Mouse (Mus musculus) heart, adult 11 months (tissue): ENCODE measurements around the gene Ankrd33.

Experiments
- DNase-seq: peaks from one replicate; pipeline ENCODE4 v3.0.0; 2022

The Ankrd33 gene

DNA sequence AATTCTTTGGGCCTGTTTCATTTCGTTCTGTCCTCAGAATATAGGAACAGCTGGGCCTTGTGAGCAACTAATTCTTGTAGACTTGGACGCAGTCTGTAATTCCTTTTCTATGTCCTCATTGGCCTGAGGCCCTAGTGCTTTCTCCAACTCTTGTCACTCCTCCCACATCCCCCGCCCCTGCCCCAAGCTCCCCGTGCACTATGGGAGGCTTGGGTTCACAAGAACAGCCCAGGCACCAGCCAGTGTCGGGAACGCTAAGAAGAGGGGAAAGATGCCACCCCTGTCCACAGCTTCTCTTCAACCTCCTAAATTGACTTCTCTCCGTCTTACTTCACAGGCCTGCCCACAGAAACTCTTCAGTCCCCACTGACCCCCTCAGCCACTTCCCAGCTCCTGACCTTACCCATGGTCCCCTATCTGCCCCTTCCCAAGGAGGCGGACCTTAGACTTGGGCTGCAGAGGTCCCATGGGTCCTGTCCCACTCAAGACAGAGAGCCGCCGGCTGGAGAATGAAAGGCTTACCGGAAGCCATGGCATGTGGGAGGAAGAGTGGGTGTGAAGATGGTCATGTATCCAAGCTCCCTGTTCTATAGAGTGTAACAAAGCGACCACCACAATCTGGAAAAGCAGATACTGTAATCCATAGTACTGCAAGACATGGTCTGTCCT lies 11.5 kb downstream of the Ankrd33 start:
- peak; percentile 99 for DNase-seq

DNA sequence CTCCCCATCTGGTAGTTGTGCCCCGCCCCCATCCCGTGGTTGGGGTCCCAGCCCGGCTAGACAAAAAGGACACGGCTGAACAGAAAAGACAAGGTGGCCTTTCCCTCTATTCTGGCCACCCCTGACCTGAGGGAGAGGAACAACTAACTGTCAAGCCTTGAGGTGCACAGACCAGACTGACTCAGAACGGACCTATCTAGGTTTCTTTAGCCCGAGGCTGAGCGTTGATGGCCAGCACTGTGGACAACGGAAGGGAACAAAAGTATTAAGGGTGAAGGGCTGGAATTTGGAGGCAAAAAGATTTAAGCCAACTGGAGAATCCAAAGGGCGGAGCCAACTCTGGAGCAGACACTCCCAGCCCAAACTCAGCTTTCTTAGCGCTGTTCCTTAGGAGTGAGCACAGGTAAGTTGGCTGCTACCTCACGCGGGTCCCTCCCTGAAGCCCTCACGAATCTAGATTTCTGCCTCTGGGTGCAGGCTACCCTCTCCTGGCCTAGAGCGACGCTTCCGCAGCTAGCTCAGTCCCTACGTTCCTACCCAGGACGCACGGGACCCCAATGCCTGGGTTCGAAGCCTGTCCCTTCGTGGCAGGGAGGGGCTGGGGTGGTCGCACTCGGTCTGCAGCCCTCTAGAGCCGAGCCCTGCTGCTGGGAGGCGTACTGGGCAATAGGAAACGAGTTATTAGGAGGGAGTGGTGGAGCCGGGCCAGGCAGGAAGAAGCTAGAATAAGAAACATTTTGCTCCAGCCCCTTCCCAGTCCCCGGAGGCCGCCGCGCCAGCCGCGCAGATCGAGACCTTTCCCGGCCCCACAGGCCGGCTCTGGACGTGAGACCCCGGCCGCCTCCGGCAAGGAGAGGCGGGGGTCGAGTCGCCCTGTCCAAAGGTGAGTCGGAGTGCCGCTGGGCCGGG lies 12.9 kb downstream of the Ankrd33 start, which contains the start of gene Acvrl1:
Gene Acvrl1, plus strand, starts transcription at position 342 of the 909 bp plus-strand sequence.
- DNase-seq: peak; percentile 98

GRCm38 (mm10) chr15:101129412-101129811 lies 13.9 kb downstream of the Ankrd33 start:
- DNase-seq: peak; percentile 94

GRCm38 (mm10) chr15:101131498-101131897 lies 15.9 kb downstream of the Ankrd33 start:
- peak; percentile 92 for DNase-seq

- DNase-seq: no peak
Measured at GRCm38 (mm10) chr15:101132041-101132440, 16.5 kb downstream of the Ankrd33 start.

GRCm38 (mm10) chr15:101132761-101133160 lies 17.2 kb downstream of the Ankrd33 start:
- peak; percentile 93 for DNase-seq

DNA sequence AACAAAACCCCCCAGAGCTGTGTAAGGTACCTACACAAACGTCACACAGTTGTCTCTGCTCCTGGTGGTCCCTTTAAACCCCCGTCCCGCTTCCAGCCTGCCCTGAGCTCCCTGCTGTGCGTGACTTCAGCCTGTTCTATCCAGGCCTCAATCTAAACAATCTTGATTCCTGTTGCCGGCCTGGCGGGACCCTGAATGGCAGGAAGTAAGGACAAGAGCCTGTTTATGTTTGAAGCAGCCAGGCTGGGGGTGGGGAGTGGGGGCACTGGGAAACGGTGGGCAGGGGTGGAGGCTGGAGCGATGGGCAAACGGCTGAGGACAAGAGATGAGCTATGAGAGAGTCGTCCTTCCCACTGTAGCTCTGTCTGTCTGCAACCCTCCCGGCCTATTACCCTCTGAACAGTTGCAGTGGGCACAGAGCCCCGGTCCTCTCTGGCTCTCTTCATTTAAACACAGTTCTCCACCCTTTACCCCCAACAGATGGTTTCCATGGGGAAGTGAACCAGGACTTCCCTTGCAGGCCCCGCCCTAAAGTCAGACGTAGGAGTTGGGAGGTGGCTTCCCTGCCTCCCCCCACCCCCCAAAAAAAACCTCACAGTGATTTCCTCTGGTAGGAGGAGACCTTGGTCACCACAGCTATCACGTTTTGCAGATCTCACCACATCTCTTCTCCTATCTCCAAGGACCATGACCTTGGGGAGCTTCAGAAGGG lies 18.6 kb downstream of the Ankrd33 start:
- peak; percentile 98 for DNase-seq

DNA sequence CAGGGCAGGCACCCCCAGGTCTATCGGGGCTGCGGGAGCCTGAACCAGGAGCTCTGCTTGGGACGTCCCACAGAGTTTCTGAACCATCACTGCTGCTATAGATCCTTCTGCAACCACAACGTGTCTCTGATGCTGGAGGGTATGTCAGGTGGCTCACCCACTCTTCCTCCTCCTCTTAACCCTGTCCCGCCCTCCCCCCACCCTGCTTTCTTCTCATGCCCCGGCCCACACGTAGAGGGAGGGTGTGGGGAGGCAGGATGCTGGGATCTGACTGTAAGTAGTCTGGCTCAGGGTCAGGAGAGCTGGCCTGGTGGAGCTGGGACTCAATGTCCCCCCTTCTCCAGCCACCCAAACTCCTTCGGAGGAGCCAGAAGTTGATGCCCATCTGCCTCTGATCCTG lies 19.9 kb downstream of the Ankrd33 start:
- DNase-seq: peak; percentile 92

GRCm38 (mm10) chr15:101137455-101137854 lies 21.9 kb downstream of the Ankrd33 start:
- DNase-seq: no peak

- DNase-seq: no peak
Measured at GRCm38 (mm10) chr15:101138675-101139074, 23.1 kb downstream of the Ankrd33 start.

GRCm38 (mm10) chr15:101139885-101140284 lies 24.3 kb downstream of the Ankrd33 start:
- DNase-seq: peak; percentile 97

- peak; percentile 91 for DNase-seq
Measured at GRCm38 (mm10) chr15:101140587-101140986, 25.0 kb downstream of the Ankrd33 start.

DNA sequence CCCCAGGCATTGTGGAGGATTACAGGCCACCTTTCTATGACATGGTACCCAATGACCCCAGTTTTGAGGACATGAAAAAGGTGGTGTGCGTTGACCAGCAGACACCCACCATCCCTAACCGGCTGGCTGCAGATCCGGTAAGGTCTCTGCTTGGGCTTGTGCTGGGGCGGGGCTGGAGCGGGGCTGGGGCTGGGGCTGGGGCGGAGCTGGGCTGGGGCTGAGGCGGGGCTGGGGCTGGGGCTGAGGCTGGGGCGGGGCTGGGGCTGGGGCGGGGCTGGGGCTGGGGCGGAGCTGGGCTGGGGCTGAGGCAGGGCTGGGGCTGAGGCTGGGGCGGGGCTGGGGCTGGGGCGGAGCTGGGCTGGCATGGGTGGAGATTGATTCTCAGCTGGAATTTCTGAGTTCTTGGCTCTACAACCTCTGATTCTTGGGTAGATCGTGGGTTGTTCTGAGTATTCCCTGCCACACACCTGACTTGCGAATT lies 25.5 kb downstream of the Ankrd33 start:
- DNase-seq: peak; percentile 98

GRCm38 (mm10) chr15:101142672-101143071 lies 27.1 kb downstream of the Ankrd33 start:
- peak; percentile 90 for DNase-seq

GRCm38 (mm10) chr15:101143494-101143893 lies 27.9 kb downstream of the Ankrd33 start:
- DNase-seq: peak; percentile 99

DNA sequence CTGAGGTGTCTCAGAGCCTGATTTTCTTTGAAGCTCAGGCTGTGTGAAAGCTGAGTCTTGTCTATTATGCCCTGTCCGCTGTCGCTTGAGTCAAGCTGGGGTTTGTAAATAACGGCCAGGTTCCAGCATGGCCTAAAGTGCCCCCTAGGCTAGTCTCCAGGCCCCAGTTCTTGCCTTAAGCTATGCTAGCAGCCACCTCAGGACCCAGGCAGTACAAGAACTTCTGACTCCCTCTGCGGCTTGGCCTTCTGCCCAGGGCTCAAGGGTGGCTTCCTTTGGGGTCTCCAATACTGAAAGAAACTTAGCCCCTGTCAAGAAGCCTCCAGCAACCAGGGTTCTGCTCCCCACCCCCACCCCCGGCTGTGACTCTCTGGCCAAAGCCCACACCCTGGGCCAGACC lies 28.6 kb downstream of the Ankrd33 start:
- DNase-seq: peak; percentile 92

DNA sequence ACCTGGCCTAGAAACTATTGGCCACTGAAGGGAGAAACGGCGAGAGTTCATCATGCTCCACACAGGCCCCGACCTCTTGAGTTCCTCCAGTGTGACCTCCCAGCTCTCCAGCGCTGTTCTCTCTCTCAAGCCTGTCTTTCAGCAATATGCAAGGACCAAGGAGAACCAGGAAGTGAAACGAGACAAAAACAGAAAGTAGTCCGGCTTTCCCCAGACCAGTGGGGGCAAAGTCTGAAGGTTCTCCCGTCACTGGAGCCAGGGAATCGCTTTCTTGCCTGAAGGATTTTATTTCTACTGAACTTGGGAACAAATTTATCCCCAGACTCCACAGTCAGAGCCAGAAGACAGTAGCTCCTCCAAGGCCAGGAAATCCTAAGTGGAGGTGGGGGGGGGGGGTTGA lies 29.2 kb downstream of the Ankrd33 start:
- DNase-seq: peak; percentile 94

- peak; percentile 100 for DNase-seq
Measured at GRCm38 (mm10) chr15:101145424-101146099, 30.0 kb downstream of the Ankrd33 start.

DNA sequence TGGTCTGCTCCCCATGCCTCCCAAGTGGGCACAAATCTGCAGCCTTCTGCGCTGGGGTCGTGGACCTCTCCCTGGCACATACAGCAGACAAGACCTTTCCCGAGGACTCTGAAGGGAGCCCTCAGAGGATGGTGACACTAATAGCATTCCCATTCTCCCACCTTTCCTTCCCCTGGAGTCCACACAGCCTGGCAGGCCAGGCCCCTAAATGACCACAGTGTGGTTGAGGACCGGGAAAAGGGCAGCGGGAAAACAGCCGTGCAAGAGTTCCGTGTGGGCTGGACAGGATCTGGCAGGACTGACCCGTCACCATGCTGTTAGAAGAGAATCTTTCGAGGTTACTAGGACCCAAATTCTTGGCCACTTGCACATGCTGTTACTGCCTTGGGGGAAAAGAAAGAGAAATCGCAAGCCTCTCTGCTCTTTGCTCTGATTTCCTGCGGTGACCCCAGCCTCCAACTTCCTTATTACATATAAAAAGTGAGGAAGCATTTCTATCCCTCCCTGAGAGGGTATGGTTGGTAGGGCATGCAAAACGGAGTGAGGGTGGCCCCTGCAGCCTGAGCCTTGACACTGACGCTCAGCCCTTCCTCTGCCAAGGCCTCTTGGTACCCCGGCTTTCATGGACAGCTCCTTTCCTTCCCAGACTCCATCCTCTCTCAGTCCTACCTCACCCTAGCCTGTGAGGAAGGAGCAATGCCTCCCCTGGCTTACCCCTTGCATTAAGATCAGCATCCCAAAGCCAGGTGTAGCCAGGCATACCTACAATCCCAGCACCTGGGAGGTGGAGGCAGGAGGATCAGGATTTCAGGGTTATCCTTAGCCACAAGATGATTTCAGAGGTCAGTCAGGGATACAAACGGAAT lies 30.8 kb downstream of the Ankrd33 start:
- peak; percentile 95 for DNase-seq

DNA sequence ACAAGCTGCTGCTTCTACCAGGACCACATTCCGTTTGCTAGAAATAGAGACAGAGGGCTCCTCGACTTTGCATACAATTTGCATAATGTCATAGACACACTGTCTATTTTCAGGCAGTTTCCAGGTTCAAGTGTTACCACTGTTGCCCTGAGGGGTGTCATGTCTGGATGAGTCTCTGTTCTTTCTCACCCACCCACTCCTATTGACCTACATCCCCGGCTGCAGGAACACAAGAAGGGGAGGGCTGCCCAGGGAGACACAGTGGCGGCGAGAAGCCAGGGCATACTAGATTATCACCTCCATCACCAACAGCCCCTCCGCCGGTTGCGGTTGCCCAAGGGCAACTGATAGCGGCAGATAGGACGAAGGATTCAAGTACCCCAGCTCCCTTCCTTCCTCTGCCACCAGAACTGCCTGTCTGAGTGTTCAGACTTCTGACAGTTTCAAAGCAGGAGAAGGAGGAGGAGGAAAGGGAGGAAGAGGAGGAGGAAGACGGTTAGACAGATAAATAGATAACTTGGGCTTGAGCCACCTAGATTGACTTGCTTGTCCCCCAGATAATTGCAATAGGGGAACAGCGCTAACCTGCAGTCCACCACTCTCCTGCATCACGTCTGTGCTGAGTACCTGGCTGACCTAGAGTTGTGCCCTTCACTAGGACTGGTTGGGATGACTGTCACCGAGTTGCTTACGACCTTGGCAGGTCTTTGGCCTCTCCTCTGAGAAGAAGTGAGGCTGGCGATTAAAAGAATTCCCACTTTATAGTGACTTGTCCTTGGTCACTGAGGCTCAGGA lies 31.8 kb downstream of the Ankrd33 start:
- DNase-seq: peak; percentile 92

- peak; percentile 97 for DNase-seq
Measured at GRCm38 (mm10) chr15:101147910-101148273, 32.3 kb downstream of the Ankrd33 start.
